Mouse (Mus musculus): ENCODE results near the gene Hmgcs1. TPM values are rescaled to one million over a fixed set of nuclear protein-coding genes. Genes with fewer than 3 reads are reported as not detected.

Hmgcs1 gene
- polyA plus RNA-seq, 1 experiment: 162 TPM

DNA sequence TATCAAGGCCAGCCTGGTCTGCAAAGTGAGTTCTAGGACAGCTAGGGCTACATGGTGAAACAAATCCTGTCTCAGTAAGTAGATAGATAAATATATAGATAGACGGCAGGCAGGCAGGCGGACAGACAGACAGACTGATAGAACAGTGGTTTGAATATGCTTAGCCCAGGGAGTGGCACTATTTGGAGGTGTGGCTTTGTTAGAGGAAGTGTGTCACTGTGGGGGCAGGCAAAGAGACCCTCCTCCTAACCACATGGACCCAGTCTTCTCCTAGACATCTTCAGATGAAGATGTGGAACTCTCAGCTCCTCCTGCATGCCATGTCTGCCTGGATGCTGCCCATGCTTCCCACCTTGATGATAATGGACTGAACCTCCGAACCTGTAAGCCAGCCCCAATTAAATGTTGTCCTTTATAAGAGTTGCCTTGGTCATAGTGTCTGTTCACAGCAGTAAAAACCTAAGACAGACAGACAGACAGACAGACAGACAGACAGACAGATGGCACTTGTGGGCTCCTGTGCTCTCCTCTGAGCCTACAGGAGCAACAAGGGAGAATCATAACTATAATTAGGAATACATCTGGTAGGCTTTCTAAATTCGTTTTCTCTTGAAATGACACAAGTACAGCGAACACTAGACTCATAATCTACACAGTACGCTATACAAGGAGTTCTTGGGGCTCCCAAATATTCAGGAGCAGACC lies 52.7 kb downstream of the Hmgcs1 start:
- no peaks in the 10 kb centered on the region for H3K27me3 ChIP-seq (ENCODE audit: control insufficient read depth, insufficient read depth, low read length)
- 0 out of 2 replicates have a peak, but pooled peaks cover 2% of the 10 kb centered on the region for H3K4me1 ChIP-seq (ENCODE audit: control insufficient read depth, insufficient read depth, low read length)
- no peak for TF ChIP-seq POLR2A (IDR thresholded peaks at IDR 0.05; ENCODE audit: borderline replicate concordance, insufficient read depth, low read length)
- TF ChIP-seq CTCF (IDR thresholded peaks at IDR 0.05; ENCODE audit: borderline replicate concordance, insufficient read depth, low read depth, low read length): no peak
- DNase-seq: no peak
- no peak overlapping the region for H3K4me3 ChIP-seq (replicated peaks; ENCODE audit: insufficient read depth, low read depth, low read length)
- WGBS: 91% methylated on average over 6 of the region's 6 CpGs
- H3K27ac ChIP-seq (ENCODE audit: insufficient read depth, low read length): no peak overlapping the region

DNA sequence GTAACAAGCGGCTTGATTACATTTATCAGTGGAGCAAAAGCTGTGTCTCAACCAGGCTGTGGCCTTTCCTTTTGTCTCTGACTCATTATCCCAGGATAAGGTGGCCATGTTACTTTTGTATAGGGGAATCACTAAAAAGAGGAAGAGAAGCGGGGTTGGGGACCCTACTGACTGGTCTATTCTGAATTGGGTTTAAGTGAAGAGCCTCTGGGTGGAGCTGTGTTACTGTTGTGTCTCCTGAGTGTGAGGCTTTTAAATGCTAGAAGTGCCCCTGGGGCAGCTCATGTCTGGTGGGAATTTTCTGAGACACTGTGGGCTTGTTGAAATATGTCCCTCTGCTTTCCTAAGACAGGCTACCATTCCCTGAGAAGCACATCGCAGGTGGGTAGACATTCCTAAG lies 53.3 kb downstream of the Hmgcs1 start:
- Histone ChIP-seq H3K27me3 (ENCODE audit: control insufficient read depth, insufficient read depth, low read length) (no peaks in the 10 kb centered on the region), H3K4me3 (replicated peaks; ENCODE audit: insufficient read depth, low read depth, low read length) (no peak overlapping the region), H3K4me1 (ENCODE audit: control insufficient read depth, insufficient read depth, low read length) (0 out of 2 replicates have a peak, but pooled peaks cover 2% of the 10 kb centered on the region), H3K27ac (ENCODE audit: insufficient read depth, low read length) (no peak overlapping the region)
- WGBS: 86% methylated on average over 3 of the region's 3 CpGs
- DNase-seq: no peak
- TF ChIP-seq POLR2A (IDR thresholded peaks at IDR 0.05; ENCODE audit: borderline replicate concordance, insufficient read depth, low read length): no peak
- no peak for TF ChIP-seq CTCF (IDR thresholded peaks at IDR 0.05; ENCODE audit: borderline replicate concordance, insufficient read depth, low read depth, low read length)

DNA sequence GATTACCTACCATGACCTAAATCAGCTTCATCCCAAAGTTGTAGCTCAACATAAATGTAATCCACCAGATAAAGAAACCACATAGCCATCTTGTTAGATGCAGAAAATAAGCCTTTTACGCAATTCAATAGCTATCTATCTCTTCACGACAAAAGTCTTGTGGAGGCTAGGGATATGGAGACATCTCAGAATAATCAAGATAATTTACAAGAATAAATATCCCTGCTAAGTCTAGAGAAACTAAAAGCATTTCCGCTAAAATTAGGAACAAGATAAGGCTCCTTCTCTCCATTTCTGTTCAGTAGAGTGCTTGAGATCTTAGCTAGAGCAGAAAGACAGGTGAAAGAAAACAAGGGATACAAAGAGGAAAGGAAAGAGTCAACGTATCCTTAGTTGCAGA lies 56.8 kb downstream of the Hmgcs1 start:
- Histone ChIP-seq H3K4me1 (ENCODE audit: control insufficient read depth, insufficient read depth, low read length) (no peaks in the 10 kb centered on the region), H3K4me3 (replicated peaks; ENCODE audit: insufficient read depth, low read depth, low read length) (no peak overlapping the region), H3K27me3 (ENCODE audit: control insufficient read depth, insufficient read depth, low read length) (no peaks in the 10 kb centered on the region), H3K27ac (ENCODE audit: insufficient read depth, low read length) (no peak overlapping the region)
- TF ChIP-seq CTCF (IDR thresholded peaks at IDR 0.05; ENCODE audit: borderline replicate concordance, insufficient read depth, low read depth, low read length): no peak
- TF ChIP-seq POLR2A (IDR thresholded peaks at IDR 0.05; ENCODE audit: borderline replicate concordance, insufficient read depth, low read length): no peak
- DNase-seq: no peak
- WGBS: 93% methylated on average over 4 of the region's 4 CpGs

DNA sequence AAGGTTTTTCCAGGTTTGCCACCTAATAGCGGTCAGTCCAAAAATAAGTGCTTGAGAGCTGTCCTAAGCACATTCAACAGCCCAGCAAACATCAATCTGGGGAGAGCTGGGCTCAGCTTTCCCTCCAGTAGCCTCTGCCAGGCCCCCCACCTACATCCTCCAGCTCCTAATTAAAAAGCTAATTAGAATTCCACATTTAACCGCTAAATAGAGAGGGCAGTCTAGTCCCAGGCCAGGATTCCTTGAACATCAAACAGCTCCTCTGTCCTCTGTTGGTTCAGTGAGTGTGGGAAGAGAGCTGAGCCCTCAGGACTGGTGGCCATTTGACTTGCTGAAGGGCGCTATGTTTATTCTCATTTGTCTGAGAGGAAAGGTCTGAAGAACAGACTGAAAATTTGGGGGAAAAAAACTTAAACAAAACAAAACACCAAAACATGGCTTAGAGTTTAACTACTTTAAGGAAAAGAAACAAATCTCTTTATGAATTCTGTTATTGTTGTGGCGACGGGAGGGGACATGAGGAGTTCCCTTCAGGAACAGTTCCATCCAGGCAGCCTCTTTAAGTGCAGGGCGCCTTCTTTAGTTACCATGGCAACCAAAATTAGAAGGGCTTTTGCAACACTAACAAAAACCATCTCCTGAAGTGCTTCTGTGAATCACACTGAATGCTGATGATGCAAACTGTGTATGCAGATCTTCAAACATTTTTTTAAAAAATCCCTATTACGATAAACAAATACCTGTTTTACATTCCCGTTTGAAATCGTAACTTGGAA lies 63.9 kb downstream of the Hmgcs1 start:
- peak in 1 of 2 experiments; percentile 34 for DNase-seq
- H3K4me3 ChIP-seq (replicated peaks; ENCODE audit: insufficient read depth, low read depth, low read length): no peak overlapping the region
- no peaks in the 10 kb centered on the region for H3K27me3 ChIP-seq (ENCODE audit: control insufficient read depth, insufficient read depth, low read length)
- WGBS: 67% methylated on average over 9 of the region's 9 CpGs
- H3K27ac ChIP-seq (ENCODE audit: insufficient read depth, low read length): no peak overlapping the region
- H3K4me1 ChIP-seq (ENCODE audit: control insufficient read depth, insufficient read depth, low read length): no peaks in the 10 kb centered on the region
- TF ChIP-seq CTCF (IDR thresholded peaks at IDR 0.05; ENCODE audit: borderline replicate concordance, insufficient read depth, low read depth, low read length) (no peak), POLR2A (IDR thresholded peaks at IDR 0.05; ENCODE audit: borderline replicate concordance, insufficient read depth, low read length) (no peak)

DNA sequence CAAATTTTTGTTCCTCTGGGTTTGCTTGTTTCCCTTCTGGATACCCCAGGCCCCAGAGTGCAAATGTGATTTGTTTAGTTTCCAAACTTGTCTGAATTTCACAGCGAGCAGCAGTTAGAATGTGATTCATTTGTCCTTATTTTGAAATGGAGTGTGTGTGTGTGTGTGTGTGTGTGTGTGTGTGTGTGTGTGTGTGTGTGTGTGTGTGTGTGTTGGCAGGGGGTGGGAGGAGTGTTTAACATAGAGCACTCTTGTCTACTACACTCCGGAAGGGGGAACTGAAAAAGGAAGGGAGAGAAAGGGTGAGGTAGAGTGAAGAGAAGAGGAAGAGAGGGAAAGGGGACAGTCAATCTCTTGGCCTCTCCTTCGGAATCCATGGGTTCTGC lies 64.4 kb downstream of the Hmgcs1 start:
- Histone ChIP-seq H3K27me3 (ENCODE audit: control insufficient read depth, insufficient read depth, low read length) (no peaks in the 10 kb centered on the region), H3K27ac (ENCODE audit: insufficient read depth, low read length) (no peak overlapping the region), H3K4me1 (ENCODE audit: control insufficient read depth, insufficient read depth, low read length) (no peaks in the 10 kb centered on the region), H3K4me3 (replicated peaks; ENCODE audit: insufficient read depth, low read depth, low read length) (no peak overlapping the region)
- no peak for TF ChIP-seq CTCF (IDR thresholded peaks at IDR 0.05; ENCODE audit: borderline replicate concordance, insufficient read depth, low read depth, low read length)
- no peak for TF ChIP-seq POLR2A (IDR thresholded peaks at IDR 0.05; ENCODE audit: borderline replicate concordance, insufficient read depth, low read length)
- WGBS: 46% methylated on average over 3 of the region's 3 CpGs
- no peak for DNase-seq

DNA sequence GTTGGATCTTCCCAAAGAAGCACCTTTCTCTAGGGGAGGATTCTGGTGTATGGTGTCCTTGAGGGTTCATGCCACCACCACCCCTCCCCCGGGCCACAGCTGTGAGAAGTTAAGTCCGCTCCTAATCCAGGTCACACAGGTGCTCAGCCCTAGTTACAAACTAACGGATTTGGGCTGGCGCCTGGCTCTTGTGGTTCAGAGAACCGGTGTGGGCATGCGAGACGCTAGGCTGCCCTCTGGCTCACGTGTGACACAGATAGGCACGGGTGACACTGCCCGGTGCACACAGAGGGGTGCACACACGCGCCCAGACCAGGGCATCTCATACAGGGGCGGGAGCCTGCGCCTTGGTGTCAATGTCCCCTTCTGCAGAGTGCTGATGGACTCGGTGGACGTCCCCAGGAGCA lies 65.0 kb downstream of the Hmgcs1 start:
- Histone ChIP-seq H3K27me3 (ENCODE audit: control insufficient read depth, insufficient read depth, low read length) (no peaks in the 10 kb centered on the region), H3K4me1 (ENCODE audit: control insufficient read depth, insufficient read depth, low read length) (no peaks in the 10 kb centered on the region), H3K27ac (ENCODE audit: insufficient read depth, low read length) (peak overlapping the region; percentile 76), H3K4me3 (replicated peaks; ENCODE audit: insufficient read depth, low read depth, low read length) (peak overlapping the region; percentile 77)
- TF ChIP-seq POLR2A (IDR thresholded peaks at IDR 0.05; ENCODE audit: borderline replicate concordance, insufficient read depth, low read length) (no peak), CTCF (IDR thresholded peaks at IDR 0.05; ENCODE audit: borderline replicate concordance, insufficient read depth, low read depth, low read length) (no peak)
- peak in 1 of 2 experiments; percentile 61 for DNase-seq
- under 1% methylated on average over 16 of the region's 16 CpGs for WGBS

DNA sequence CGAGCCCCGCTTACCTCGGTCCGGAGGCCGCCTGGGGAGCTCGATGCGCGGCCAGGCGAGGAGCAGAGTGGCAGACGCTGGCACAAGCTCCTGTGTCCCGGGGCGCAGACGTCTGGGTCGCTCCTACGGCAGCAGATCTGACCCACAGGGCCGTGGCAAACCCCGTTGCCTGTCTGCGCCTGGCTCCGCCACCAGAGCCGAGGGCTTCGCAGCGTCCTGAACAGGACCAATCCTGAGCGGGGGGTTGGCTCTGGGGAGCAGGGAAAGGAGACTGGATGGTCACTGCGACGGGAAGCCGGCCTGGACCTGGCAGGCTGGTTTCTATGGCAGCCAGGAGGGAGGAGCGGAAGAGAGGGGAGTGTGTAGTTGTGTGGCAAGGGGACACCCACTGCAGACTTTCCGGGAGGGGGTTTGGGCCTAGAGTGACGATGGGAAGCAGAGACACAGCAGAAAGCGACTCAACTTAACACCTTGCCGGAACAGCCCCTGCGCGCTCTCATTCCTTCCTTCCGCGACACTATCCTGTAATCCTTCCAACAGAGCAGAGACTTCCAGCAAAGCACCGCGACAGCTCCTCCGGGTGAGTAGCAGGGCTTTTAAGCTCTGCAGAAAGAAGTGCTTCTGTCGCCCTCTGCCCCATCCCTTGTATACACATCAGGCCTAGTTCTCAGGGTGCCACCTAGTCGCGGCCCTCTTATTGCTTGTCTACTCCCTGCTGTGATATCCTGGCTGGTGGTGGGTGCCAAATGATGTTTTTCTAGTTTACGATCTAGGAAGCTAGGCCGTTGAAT lies 65.7 kb downstream of the Hmgcs1 start, which contains the start of gene Nim1k:
Gene Nim1k, minus strand, starts transcription at position 202 of the 791 bp plus-strand sequence.
- peak; percentile 89 for DNase-seq
- Histone ChIP-seq H3K4me3 (replicated peaks; ENCODE audit: insufficient read depth, low read depth, low read length) (peak within 1 kb of the TSS; percentile 77), H3K27ac (ENCODE audit: insufficient read depth, low read length) (peak within 1 kb of the TSS; percentile 76), H3K4me1 (ENCODE audit: control insufficient read depth, insufficient read depth, low read length) (no peaks in the 10 kb centered on the region), H3K27me3 (ENCODE audit: control insufficient read depth, insufficient read depth, low read length) (no peaks in the 10 kb centered on the region)
- TF ChIP-seq POLR2A (IDR thresholded peaks at IDR 0.05; ENCODE audit: borderline replicate concordance, insufficient read depth, low read length) (peak; percentile 69), CTCF (IDR thresholded peaks at IDR 0.05; ENCODE audit: borderline replicate concordance, insufficient read depth, low read depth, low read length) (no peak)
- under 1% methylated on average over 43 of the region's 43 CpGs for WGBS
